Comparison of ENCODE assay signal across 9 mouse cellular contexts in genomic region chr2:93786175-93786574, GRCm38 (mm10). TPM values are rescaled to one million over a fixed set of nuclear protein-coding genes. Genes with fewer than 3 reads are reported as not detected.
DNase-seq lines count a peak whose midpoint lies in the region; ATAC-seq lines count a peak whose summit lies in the region.
"Had no signal": no experiment of that assay in that cellular context is flagged by ENCODE, and none has a peak within 500 bp of the region (broad histone marks: within the 10 kb centered on the region; RNA-seq: fewer than 3 reads in every experiment).

No protein-coding gene starts in this region.

- H3K9ac ChIP-seq in forebrain, embryonic 11.5 days (ENCODE audit: low read length) = no peak overlapping the region
- H3K9ac ChIP-seq in hindbrain, embryonic 11.5 days (ENCODE audit: low read depth, low read length) = no peak overlapping the region

- peak; percentile 85 for DNase-seq in NIH3T3 (ENCODE audit: low read depth)
- DNase-seq in c-Kit-negative CD71-positive TER-119-positive erythroid progenitor cells, embryonic 14.5 days (ENCODE audit: low read depth, low spot score) = peak; percentile 16
- peak; percentile 85 for DNase-seq in forebrain, embryonic 11.5 days (ENCODE audit: low spot score)
- peak; percentile 87 for DNase-seq in hindbrain, embryonic 11.5 days (ENCODE audit: low spot score)
- peak; percentile 86 for DNase-seq in layer of hippocampus, postnatal 10 days (ENCODE audit: low spot score in 2 of 2)
- peak; percentile 88 for DNase-seq in lung, postnatal 36 days
- DNase-seq in right cerebral cortex, postnatal 14 days = peak; percentile 86

- H3K27me3 ChIP-seq in forebrain, embryonic 11.5 days (ENCODE audit: control insufficient read depth, insufficient read depth, low read length) = no peaks in the 10 kb centered on the region
- no peaks in the 10 kb centered on the region for H3K27me3 ChIP-seq in hindbrain, embryonic 11.5 days (ENCODE audit: control insufficient read depth, insufficient read depth, low read length)

- H3K4me2 ChIP-seq in forebrain, embryonic 11.5 days (ENCODE audit: low read depth, low read length, severe bottlenecking) = no peak overlapping the region
- H3K4me2 ChIP-seq in hindbrain, embryonic 11.5 days (replicated peaks; ENCODE audit: low read depth, low read length) = no peak overlapping the region

- H3K4me1 ChIP-seq in forebrain, embryonic 11.5 days (replicated peaks; ENCODE audit: control insufficient read depth, insufficient read depth, low read length) = peaks cover 2% of the 10 kb centered on the region; the same call in 1 of the 2 replicates
- H3K4me1 ChIP-seq in hindbrain, embryonic 11.5 days (replicated peaks; ENCODE audit: control insufficient read depth, insufficient read depth, low read length) = peaks cover 12% of the 10 kb centered on the region

- no peak overlapping the region for H3K27ac ChIP-seq in forebrain, embryonic 11.5 days (ENCODE audit: low read depth, low read length)
- no peak overlapping the region for H3K27ac ChIP-seq in hindbrain, embryonic 11.5 days (ENCODE audit: low read depth, low read length)
- H3K27ac ChIP-seq: macrophage had no signal

- 51% methylated on average over 4 of the region's 4 CpGs for WGBS in forebrain, embryonic 11.5 days
- 54% methylated on average over 4 of the region's 4 CpGs for WGBS in hindbrain, embryonic 11.5 days

- no peak overlapping the region for H3K4me3 ChIP-seq in forebrain, embryonic 11.5 days (ENCODE audit: low read depth, low read length)
- no peak overlapping the region for H3K4me3 ChIP-seq in hindbrain, embryonic 11.5 days (ENCODE audit: low read depth, low read length)

- no peaks in the 10 kb centered on the region for H3K9me3 ChIP-seq in forebrain, embryonic 11.5 days (ENCODE audit: control insufficient read depth, low read length)
- no peaks in the 10 kb centered on the region for H3K9me3 ChIP-seq in hindbrain, embryonic 11.5 days (ENCODE audit: control insufficient read depth, low read length)

- ATAC-seq in forebrain, embryonic 11.5 days (replicated peaks; ENCODE audit: low FRiP score) = no peak
- ATAC-seq in hindbrain, embryonic 11.5 days (ENCODE audit: low FRiP score) = no peak
- ATAC-seq in erythroblast, adult 5-6 weeks (replicated peaks; ENCODE audit: low FRiP score, poor library complexity, severe bottlenecking) = no peak

- no peaks in the 10 kb centered on the region for H3K36me3 ChIP-seq in forebrain, embryonic 11.5 days (ENCODE audit: control insufficient read depth, insufficient read depth, low read length)
- H3K36me3 ChIP-seq in hindbrain, embryonic 11.5 days (ENCODE audit: control insufficient read depth, insufficient read depth, low read length) = no peaks in the 10 kb centered on the region

RNA-seq across cellular contexts. Expression of gene Ext2, which starts 36.2 kb away (rescaled TPM):
- 78.3 and 78.6 TPM in 2 replicates for polyA plus RNA-seq in forebrain, embryonic 11.5 days (2014; fragmentation: Nextera tagmentation; extraction: Ambion mirVana)
- polyA plus RNA-seq in hindbrain, embryonic 11.5 days (2014; fragmentation: Nextera tagmentation; extraction: Ambion mirVana) = 54.4 and 68.6 TPM in 2 replicates
- total RNA-seq in layer of hippocampus, postnatal 10 days (2021) = 10 to 100 TPM; 55.4 to 62.4 TPM
- total RNA-seq in erythroblast, adult 5-6 weeks (2015; ENCODE audit: low replicate concordance) = 5.8 and 11.1 TPM in 2 replicates
- total RNA-seq in erythroblast, adult 5-6 weeks (2017; ENCODE audit: low replicate concordance) = 2.3 and 7.4 TPM in 2 replicates

Comparison
In these comparisons a context has a peak if more than half of its experiments do, and no peak if none do; other contexts are left out.
1. DNase-seq: peak in every context shown above with its lines; median percentile 88 in lung, postnatal 36 days; 87 in hindbrain, embryonic 11.5 days; 86 in layer of hippocampus, postnatal 10 days; 86 in right cerebral cortex, postnatal 14 days; 85 in NIH3T3; 85 in forebrain, embryonic 11.5 days; 16 in c-Kit-negative CD71-positive TER-119-positive erythroid progenitor cells, embryonic 14.5 days.
2. RNA of gene Ext2, which starts 36.2 kb away (total RNA-seq): 55.4 to 62.4 TPM in layer of hippocampus, postnatal 10 days; 2.3 to 11.1 TPM in erythroblast, adult 5-6 weeks; every median in the first group is over 4 times any median in the second.